Mouse (Mus musculus): ENCODE measurements at regions not wholly inside any gene's neighbourhood (a gene's known extent, or its start where the extent isn't known, plus 50 kb on each side); places are given as distances from the start of the nearest gene placed in this dataset.
A peak's percentile ranks its signal among the peaks of the same experiment; 100 is the strongest.

DNA sequence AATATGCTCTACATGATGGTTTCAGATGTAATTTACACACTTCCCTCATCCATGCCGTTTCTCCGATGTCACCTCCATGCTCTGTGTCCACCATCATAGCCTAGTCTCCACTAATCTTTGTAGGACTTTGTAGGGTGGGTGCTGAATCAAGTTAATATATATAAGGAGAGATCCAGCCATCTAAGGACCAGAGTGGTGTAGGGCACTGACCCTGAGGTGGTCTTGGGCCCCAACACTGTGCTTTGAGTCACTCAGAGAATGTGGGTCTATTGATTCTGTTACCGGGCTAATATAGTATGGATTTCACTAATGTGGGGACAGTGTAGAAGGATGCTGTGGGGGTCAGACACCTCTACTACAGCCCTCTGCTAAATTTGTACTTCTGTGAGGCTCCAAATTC, 104.4 kb downstream of the Tex36 start:
- 100% methylated on average over 3 of the region's 3 CpGs for WGBS
- Histone ChIP-seq H3K36me3 (ENCODE audit: control insufficient read depth, insufficient read depth, low read length) (no peaks in the 10 kb centered on the region), H3K9ac (replicated peaks; ENCODE audit: low read length) (no peak overlapping the region), H3K4me1 (ENCODE audit: control insufficient read depth, insufficient read depth, low read length) (0 out of 2 replicates have a peak, but pooled peaks cover 5% of the 10 kb centered on the region), H3K4me2 (ENCODE audit: low read length) (no peak overlapping the region), H3K4me3 (replicated peaks; ENCODE audit: low read depth, low read length) (no peak overlapping the region), H3K27ac (replicated peaks; ENCODE audit: low read depth, low read length) (no peak overlapping the region), H3K27me3 (ENCODE audit: control insufficient read depth, insufficient read depth, low read length) (no peaks in the 10 kb centered on the region), H3K9me3 (ENCODE audit: control insufficient read depth, low read length) (no peaks in the 10 kb centered on the region)
- DNase-seq (no peak), ATAC-seq (ENCODE audit: low FRiP score, low TSS enrichment) (no peak)

DNA sequence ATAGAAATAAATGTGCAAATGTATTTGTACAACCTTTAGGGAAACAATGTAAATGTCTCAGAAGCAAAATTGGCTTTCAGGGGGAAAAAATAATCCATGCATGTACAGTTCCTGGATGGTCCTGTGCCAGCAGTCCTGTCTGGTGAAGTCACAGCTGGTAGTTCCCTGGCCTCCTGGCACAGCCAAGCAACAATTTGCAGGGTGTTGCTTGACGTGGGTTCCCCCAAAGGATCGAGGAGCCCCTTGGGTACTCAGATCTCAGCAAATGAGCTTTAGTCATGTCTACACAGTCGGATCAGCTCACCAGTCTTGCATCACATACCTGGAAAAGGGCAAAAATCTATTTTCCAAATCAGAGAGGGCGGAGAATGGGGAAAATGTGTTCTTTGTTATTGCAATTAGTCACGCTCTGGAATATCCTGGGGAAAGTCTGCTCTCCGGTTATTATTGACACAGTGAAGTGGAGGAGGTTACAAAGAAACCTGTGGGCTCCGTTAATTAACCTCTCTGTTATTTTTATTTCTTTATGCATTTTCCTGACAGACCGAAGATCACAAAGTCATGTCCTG, 106.9 kb downstream of the Tex36 start:
- H3K27me3 ChIP-seq (ENCODE audit: control insufficient read depth, insufficient read depth, low read length), result no peaks in the 10 kb centered on the region
- no peak overlapping the region for H3K4me2 ChIP-seq (ENCODE audit: low read length)
- no peak overlapping the region for H3K4me3 ChIP-seq (replicated peaks; ENCODE audit: low read depth, low read length)
- no peak overlapping the region for H3K9ac ChIP-seq (replicated peaks; ENCODE audit: low read length)
- H3K4me1 ChIP-seq (ENCODE audit: control insufficient read depth, insufficient read depth, low read length), result 0 out of 2 replicates have a peak, but pooled peaks cover 5% of the 10 kb centered on the region
- DNase-seq (no peak), ATAC-seq (ENCODE audit: low FRiP score, low TSS enrichment) (no peak)
- H3K9me3 ChIP-seq (ENCODE audit: control insufficient read depth, low read length), result no peaks in the 10 kb centered on the region
- H3K36me3 ChIP-seq (ENCODE audit: control insufficient read depth, insufficient read depth, low read length), result no peaks in the 10 kb centered on the region
- WGBS, result 36% methylated on average over 8 of the region's 8 CpGs
- H3K27ac ChIP-seq (replicated peaks; ENCODE audit: low read depth, low read length), result no peak overlapping the region

DNA sequence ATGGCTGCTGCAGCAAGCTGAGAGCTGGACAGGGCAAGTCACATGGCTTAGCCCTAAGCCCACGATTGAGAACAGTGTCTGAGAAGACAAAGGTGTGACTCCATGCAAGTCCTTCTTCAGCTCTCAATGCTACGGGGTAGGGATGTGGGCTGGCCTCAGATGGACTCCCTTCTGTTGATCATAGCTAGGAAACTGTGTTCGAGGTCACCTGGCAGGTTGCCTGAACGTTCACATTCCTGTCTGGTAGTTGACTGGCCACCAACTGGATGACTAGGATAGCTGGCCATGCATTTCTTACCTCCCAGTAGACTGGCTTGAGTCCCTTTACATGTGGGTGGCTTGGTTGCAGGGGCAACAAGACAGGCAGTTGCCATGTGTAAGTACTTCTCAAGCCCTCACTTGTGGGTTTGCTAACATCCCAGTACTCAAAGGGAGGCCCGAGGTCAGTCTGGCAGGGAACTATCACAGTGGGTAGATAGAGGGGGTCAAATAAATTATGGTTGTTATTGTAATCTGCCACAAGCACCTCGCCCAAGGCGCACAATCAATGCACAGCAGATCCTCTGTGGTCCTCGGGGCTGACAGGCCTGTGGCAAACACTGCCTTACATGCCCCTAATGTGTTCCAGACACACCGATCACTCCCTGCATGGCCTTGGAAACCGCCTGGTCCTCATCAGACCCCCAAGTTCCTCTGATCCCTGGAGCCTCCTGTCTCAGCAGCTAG, 107.5 kb downstream of the Tex36 start:
- Histone ChIP-seq H3K4me3 (replicated peaks; ENCODE audit: low read depth, low read length) (no peak overlapping the region), H3K27ac (replicated peaks; ENCODE audit: low read depth, low read length) (no peak overlapping the region), H3K36me3 (ENCODE audit: control insufficient read depth, insufficient read depth, low read length) (no peaks in the 10 kb centered on the region), H3K27me3 (ENCODE audit: control insufficient read depth, insufficient read depth, low read length) (no peaks in the 10 kb centered on the region), H3K9me3 (ENCODE audit: control insufficient read depth, low read length) (no peaks in the 10 kb centered on the region), H3K4me1 (ENCODE audit: control insufficient read depth, insufficient read depth, low read length) (0 out of 2 replicates have a peak, but pooled peaks cover 5% of the 10 kb centered on the region), H3K9ac (replicated peaks; ENCODE audit: low read length) (no peak overlapping the region), H3K4me2 (ENCODE audit: low read length) (no peak overlapping the region)
- 79% methylated on average over 10 of the region's 10 CpGs for WGBS
- ATAC-seq (ENCODE audit: low FRiP score, low TSS enrichment), result no peak
- no peak for DNase-seq

DNA sequence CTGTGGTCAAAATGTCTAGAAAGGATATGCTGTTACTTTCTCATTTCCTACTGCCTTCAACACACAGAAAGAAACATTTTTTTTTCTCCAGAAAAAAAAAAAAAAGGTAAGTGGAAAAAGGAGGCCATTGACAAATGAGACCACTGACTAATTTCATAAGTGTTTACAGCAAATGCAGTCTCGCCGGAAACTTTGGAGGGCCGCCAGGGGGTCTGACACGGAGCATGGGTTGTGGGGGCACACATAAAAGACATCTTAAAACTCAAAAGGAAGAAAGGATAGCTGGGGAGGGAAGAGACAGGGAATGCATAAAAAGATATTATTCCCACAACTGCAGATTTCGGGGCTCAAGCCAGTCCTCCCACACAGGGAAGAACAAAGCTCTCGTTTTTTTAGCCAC, 109.3 kb downstream of the Tex36 start:
- Histone ChIP-seq H3K4me3 (replicated peaks; ENCODE audit: low read depth, low read length) (no peak overlapping the region), H3K9ac (replicated peaks; ENCODE audit: low read length) (no peak overlapping the region), H3K27ac (replicated peaks; ENCODE audit: low read depth, low read length) (no peak overlapping the region), H3K4me2 (ENCODE audit: low read length) (no peak overlapping the region), H3K4me1 (ENCODE audit: control insufficient read depth, insufficient read depth, low read length) (0 out of 2 replicates have a peak, but pooled peaks cover 5% of the 10 kb centered on the region), H3K9me3 (ENCODE audit: control insufficient read depth, low read length) (no peaks in the 10 kb centered on the region), H3K36me3 (ENCODE audit: control insufficient read depth, insufficient read depth, low read length) (no peaks in the 10 kb centered on the region), H3K27me3 (ENCODE audit: control insufficient read depth, insufficient read depth, low read length) (no peaks in the 10 kb centered on the region)
- 50% methylated on average over 6 of the region's 6 CpGs for WGBS
- DNase-seq (no peak), ATAC-seq (ENCODE audit: low FRiP score, low TSS enrichment) (no peak)

DNA sequence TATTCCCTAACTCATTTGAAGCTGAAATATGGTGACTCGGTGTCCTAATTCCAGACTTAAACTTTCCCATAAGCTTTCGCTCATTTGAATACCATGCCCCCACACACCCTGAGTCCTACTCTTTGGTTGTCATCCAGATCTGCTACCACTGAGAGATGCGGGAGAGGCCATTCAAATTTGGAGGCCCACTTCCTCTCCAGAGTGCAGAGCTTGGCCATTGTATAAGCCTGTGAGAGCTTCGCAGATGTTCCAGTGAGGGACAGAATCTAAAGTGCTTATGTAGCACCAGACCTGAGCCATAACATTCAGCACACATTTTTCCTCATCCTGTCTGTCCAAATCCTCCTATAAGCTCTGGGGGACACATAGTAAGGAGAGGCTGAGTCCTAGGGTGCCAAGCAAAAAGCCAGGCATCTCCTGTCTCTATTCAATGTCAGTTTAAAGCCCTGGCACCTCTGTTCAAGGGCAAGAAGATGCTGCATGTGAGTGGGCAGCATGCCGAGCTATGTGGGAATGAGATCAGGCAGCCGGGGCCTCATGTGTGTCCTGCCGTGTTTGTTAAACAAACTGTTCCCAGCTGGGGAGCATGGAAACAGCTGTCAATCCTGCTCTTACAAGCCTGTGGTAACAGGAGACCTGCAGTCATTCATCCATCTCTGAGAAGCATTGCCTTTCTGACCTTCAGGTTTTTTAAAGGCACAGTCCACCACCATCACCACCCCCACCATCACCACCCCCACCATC, 113.9 kb downstream of the Tex36 start:
- 56% methylated on average over 7 of the region's 7 CpGs for WGBS
- no peaks in the 10 kb centered on the region for H3K4me1 ChIP-seq (ENCODE audit: control insufficient read depth, insufficient read depth, low read length)
- no peak overlapping the region for H3K27ac ChIP-seq (replicated peaks; ENCODE audit: low read depth, low read length)
- H3K4me3 ChIP-seq (replicated peaks; ENCODE audit: low read depth, low read length), result no peak overlapping the region
- H3K9ac ChIP-seq (replicated peaks; ENCODE audit: low read length), result no peak overlapping the region
- ATAC-seq (ENCODE audit: low FRiP score, low TSS enrichment) (no peak), DNase-seq (peak; percentile 46)
- H3K27me3 ChIP-seq (ENCODE audit: control insufficient read depth, insufficient read depth, low read length), result no peaks in the 10 kb centered on the region
- no peak overlapping the region for H3K4me2 ChIP-seq (ENCODE audit: low read length)
- H3K9me3 ChIP-seq (ENCODE audit: control insufficient read depth, low read length), result no peaks in the 10 kb centered on the region
- H3K36me3 ChIP-seq (ENCODE audit: control insufficient read depth, insufficient read depth, low read length), result no peaks in the 10 kb centered on the region

DNA sequence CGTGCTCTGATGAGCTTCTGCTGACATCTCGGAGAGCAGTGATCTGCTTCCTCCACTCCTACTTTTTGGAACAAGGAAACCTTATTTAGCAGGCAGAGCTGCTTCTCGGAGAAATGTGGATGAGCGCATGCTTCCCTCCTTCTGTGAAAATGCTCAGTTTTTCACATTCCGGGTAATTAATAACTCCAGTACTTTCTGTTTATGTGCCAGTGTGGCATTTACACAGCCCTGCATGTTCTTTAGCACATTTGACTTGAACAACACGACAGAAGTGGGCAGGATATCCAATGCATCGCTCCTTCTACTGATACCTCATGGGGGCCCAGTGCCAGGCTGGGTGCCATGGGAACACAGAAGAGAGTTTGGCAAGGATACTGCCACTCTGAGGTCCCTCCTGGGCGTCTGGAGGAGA, 117.5 kb downstream of the Tex36 start:
- WGBS, result 76% methylated on average over 8 of the region's 8 CpGs

DNA sequence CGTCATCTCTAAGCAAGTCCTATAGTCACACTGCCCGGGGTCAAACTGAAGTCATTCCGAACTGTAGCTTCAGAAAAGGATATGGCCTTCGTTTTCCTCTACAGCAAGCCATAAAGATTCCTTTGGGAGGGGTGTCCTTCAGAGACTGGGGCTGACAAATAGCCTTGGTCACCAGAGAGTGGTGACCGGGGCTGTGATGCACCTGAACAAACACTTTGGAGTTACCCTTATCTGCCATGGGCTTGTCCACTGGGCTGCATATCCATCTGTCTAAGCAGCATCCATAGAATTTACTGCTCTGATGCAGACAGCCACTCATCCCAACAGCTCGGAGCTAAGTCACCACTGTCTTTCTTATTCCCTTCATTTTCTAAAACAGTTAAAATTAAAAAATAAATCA, 120.4 kb downstream of the Tex36 start:
- H3K4me2 ChIP-seq (ENCODE audit: low read length), result no peak overlapping the region
- H3K9ac ChIP-seq (replicated peaks; ENCODE audit: low read length), result no peak overlapping the region
- no peaks in the 10 kb centered on the region for H3K27me3 ChIP-seq (ENCODE audit: control insufficient read depth, insufficient read depth, low read length)
- 89% methylated on average over 6 of the region's 6 CpGs for WGBS
- DNase-seq, result no peak
- H3K9me3 ChIP-seq (ENCODE audit: control insufficient read depth, low read length), result no peaks in the 10 kb centered on the region
- H3K36me3 ChIP-seq (ENCODE audit: control insufficient read depth, insufficient read depth, low read length), result no peaks in the 10 kb centered on the region
- H3K4me1 ChIP-seq (ENCODE audit: control insufficient read depth, insufficient read depth, low read length), result no peaks in the 10 kb centered on the region
- H3K4me3 ChIP-seq (replicated peaks; ENCODE audit: low read depth, low read length), result no peak overlapping the region
- H3K27ac ChIP-seq (replicated peaks; ENCODE audit: low read depth, low read length), result no peak overlapping the region
- no peak for ATAC-seq (ENCODE audit: low FRiP score, low TSS enrichment)

More for the DNA sequence above, 117.5 kb downstream of the Tex36 start:
- no peaks in the 10 kb centered on the region for H3K4me1 ChIP-seq (ENCODE audit: control insufficient read depth, insufficient read depth, low read length)
- no peaks in the 10 kb centered on the region for H3K9me3 ChIP-seq (ENCODE audit: control insufficient read depth, low read length)
- H3K36me3 ChIP-seq (ENCODE audit: control insufficient read depth, insufficient read depth, low read length), result no peaks in the 10 kb centered on the region
- DNase-seq (no peak), ATAC-seq (ENCODE audit: low FRiP score, low TSS enrichment) (no peak)
- no peak overlapping the region for H3K4me2 ChIP-seq (ENCODE audit: low read length)
- no peak overlapping the region for H3K9ac ChIP-seq (replicated peaks; ENCODE audit: low read length)
- no peak overlapping the region for H3K4me3 ChIP-seq (replicated peaks; ENCODE audit: low read depth, low read length)
- H3K27me3 ChIP-seq (ENCODE audit: control insufficient read depth, insufficient read depth, low read length), result no peaks in the 10 kb centered on the region
- no peak overlapping the region for H3K27ac ChIP-seq (replicated peaks; ENCODE audit: low read depth, low read length)

DNA sequence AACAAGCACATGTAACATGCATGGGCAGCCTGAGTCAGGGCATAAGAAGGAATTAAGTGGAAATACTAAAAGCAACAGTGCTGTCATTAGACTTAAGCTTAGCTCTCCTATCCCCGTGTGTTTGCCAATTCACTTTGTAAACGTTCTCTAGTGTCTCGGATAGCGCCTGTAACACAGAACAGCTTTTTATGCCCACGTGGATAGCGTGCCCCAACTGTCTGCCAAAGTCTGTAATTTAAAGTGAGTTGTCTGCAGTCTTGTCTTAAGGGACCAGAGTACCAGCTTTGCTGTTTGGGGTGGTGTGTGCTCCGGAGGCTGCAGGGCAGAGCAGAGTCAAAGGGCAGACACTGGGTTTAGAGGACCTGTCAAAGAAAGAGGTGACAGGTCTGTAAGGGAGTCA, 122.3 kb downstream of the Tex36 start:
- no peaks in the 10 kb centered on the region for H3K9me3 ChIP-seq (ENCODE audit: control insufficient read depth, low read length)
- no peaks in the 10 kb centered on the region for H3K4me1 ChIP-seq (ENCODE audit: control insufficient read depth, insufficient read depth, low read length)
- no peak overlapping the region for H3K27ac ChIP-seq (replicated peaks; ENCODE audit: low read depth, low read length)
- ATAC-seq (ENCODE audit: low FRiP score, low TSS enrichment) (no peak), DNase-seq (no peak)
- H3K9ac ChIP-seq (replicated peaks; ENCODE audit: low read length), result no peak overlapping the region
- H3K4me2 ChIP-seq (ENCODE audit: low read length), result no peak overlapping the region
- WGBS, result 74% methylated on average over 7 of the region's 7 CpGs
- H3K27me3 ChIP-seq (ENCODE audit: control insufficient read depth, insufficient read depth, low read length), result no peaks in the 10 kb centered on the region
- H3K36me3 ChIP-seq (ENCODE audit: control insufficient read depth, insufficient read depth, low read length), result no peaks in the 10 kb centered on the region
- no peak overlapping the region for H3K4me3 ChIP-seq (replicated peaks; ENCODE audit: low read depth, low read length)

Measured in midbrain, embryonic 14.5 days (tissue).